Mouse (Mus musculus) Muller cell, postnatal 12 days (primary cell): Measurements from ENCODE around the gene Dync1i2.
A peak's percentile ranks its signal among the peaks of the same experiment; 100 is the strongest.

Experiments used
- DNase-seq: peaks from one replicate; pipeline ENCODE4 v3.0.0-alpha.2; 2015; ENCODE audit errors: inconsistent ontology term

Dync1i2 gene

DNA sequence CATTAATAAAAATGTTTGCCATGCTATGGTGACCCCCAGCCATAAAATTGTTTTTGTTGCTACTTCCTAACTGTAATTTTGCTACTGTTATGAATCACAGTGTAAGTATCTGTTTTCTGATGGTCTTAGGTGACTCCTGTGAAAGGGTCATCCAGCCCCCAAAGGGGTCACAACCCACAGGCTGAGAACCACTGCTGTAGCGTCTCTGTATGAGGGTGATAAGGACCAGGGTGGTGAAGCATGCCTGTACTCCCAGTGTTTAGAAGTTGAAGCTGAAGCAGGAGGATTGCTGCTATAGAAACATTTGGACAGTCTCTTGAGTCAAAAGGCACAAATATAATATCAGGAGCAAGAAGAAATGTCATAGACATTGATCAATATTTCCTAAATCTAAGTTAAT is 57.8 kb downstream of the Dync1i2 start:
- no peak for DNase-seq

GRCm38 (mm10) chr2:71270085-71270484 is 58.6 kb downstream of the Dync1i2 start:
- no peak for DNase-seq

DNA sequence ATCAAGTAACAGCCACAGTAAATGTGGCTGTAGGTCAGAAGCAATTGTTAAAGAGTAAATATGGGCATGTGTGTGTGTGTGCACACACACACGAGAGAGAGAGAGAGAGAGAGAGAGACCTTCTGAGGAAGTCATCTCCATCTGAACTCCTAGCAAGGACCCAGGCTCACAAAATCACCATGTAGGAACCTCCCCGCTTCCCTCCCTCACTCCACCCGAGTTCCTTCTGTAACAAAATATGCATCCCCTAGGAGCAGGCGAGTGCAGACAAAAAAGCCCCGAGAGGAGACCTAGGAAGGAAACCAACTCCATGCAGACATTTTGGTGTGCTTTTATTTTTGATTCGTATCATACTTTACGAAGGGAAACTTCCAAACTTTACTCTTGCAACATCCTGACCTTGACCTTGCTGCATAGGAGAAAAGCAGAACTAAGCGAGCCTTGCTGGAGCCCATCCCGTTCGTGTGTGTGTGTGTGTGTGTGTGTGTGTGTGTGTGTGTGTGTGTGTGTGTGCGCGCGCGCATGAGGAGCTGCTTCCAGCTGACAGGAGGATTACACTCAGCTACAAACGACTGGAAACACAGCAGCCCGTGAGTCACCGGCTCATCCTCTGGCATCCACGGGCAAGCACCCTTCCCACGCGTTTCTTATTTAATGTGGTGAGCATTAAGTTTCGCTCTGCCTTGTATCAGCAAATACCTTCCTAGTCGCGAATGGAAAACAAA is 62.6 kb downstream of the Dync1i2 start:
- DNase-seq: peak; percentile 29

- DNase-seq: no peak
Observed at GRCm38 (mm10) chr2:71275734-71276133, 64.2 kb downstream of the Dync1i2 start.

DNA sequence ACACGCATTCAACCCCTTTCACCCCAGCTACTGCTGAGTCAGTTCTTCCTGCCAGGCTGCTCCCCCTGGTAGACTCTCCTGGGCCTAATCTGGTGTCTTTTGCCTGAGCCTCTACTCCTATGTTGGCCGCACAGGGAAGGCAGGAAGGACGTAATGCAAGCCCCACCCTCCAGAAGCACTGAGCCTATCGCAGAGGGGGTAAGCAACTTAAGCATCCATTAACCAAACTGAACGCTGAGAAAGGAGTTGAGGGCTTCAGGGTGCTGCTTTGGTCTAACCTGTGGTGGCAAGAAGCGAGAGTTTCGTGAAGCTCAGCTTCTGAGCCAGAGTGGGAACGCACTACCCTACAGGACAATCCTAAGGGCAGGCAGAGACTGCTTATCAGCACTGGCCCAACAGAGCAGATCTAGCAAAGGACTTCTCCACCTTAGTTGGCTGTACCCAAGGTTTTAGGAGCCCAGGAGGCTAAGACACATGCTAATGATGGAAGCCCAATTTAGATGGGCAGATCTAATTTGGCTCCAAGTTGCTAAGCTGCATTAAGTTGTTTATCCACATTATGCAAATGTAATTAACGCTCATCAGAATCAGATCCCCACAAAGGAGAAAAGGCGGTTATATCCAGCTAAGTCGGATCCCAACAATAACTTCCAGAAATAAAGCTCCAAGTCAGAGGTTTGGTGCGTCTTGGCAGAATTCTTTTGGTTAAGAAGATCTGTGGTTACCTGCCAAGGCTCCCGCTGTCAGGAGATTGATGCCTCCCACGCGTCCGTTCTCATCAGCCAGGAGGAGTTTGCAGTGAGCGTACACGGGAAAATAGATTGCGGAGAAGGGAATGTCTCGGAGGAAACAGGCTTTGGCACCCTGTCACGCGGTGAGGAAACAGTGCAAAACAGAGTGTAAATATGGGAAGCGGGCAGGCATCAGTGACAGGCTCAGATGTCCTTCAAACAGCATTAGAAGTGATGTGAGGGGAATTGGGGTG is 67.6 kb downstream of the Dync1i2 start:
- peak; percentile 6 for DNase-seq

DNA sequence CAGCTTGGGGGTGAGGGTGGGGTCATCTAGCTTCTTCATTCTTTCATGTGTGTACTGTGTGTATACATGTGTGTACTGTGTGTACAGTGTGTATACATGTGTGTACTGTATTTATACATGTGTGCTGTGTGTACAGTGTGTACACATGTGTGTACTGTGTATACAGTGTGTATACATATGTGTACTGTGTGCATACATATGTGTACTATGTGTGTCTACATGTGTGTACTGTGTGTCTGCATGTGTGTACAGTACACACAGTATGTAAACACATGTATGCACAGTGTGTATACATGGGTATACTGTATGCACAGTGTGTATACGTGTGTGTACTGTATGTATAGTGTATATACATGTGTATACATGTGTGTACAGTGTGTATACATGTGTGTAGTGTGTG is 70.5 kb downstream of the Dync1i2 start:
- DNase-seq: no peak

GRCm38 (mm10) chr2:71290107-71290775 is 78.7 kb downstream of the Dync1i2 start:
- peak; percentile 6 for DNase-seq

GRCm38 (mm10) chr2:71291566-71291965 is 80.1 kb downstream of the Dync1i2 start:
- DNase-seq: no peak

GRCm38 (mm10) chr2:71293983-71294382 is 82.5 kb downstream of the Dync1i2 start:
- DNase-seq: no peak

DNA sequence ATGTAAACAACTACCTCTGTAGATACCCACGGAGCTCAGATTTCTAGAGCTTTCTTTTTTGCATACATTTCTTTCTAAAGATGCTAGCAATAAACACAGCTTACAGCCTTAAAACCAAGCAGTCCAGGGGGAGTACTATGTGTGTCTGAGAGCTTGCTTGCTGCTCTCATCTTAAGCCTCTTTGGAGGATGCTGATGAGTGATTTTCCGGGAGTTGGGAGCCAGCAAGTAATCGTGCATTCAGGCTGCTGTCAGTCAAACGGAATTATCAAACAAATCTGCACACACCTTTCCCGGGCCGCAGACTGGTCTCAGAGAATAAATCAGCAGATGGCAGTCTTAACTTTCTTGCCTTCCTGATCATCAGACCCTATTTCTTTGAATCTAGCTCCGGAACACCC is 83.0 kb downstream of the Dync1i2 start:
- no peak for DNase-seq

GRCm38 (mm10) chr2:71295844-71296243 is 84.3 kb downstream of the Dync1i2 start:
- DNase-seq: no peak

- no peak for DNase-seq
Observed at GRCm38 (mm10) chr2:71297501-71297900, 86.0 kb downstream of the Dync1i2 start.

- no peak for DNase-seq
Observed at GRCm38 (mm10) chr2:71298729-71299128, 87.2 kb downstream of the Dync1i2 start.

DNA sequence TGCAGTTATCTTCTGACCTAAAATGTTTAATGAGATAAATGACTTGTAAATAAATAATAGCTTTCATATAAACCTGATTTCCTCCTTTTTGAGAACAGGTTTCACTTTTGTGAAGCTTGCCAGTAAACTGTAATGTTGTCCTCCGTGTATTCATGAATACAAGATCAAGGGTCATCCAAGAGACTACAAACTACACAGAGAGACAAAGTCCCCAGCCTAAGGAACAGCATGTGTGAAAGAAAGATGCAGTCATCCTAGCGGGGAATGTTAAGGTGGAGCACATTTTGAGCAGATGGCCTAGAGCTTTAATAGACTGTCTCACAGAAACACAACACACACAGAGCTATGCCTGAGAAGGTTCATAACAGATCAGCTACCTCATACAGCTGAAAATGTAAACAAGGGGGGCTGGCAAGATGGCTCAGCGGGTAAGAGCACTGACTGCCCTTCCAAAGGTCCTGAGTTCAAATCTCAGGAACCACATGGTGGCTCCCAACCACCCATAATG is 90.7 kb downstream of the Dync1i2 start:
- DNase-seq: no peak

DNA sequence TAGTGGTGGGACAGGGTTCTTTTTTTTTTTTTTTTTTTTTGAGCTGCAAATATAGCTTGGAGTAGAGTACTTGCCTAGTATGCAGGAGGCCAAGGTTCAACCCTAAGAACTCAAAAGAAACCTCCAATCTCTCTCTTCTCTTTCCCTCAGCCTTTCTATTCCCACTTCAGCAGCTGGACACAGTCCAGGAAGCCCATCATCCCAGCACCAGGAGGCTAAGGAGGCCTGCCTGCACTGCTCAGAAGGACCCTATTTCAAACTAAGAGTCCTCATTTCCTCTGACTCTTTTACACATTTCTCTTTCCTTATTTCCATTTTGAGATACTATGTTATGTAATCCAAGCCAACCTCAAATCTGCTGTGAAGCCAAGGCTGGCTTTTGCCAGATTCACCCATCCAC is 91.7 kb downstream of the Dync1i2 start:
- no peak for DNase-seq

DNA sequence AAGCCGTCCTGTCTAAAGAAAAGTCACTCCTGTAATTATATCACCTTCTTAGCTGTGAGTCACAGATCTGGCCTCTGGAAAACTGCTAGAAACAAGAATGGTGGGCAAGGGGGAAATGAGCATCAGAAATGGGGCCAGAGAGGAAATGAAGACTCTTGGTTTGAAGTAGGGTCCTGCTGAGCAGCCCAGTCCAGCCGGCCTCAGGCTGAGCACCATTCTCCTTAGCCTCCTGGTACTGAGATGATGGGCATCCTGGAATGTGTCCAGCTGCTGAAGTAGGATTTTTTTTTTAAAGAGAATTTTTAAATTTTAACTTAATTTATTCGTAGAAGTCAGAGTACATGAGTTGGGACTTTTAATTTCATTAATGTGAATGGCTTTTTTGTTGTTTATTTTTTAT is 93.3 kb downstream of the Dync1i2 start:
- no peak for DNase-seq

- DNase-seq: no peak
Observed at GRCm38 (mm10) chr2:71306357-71306756, 94.9 kb downstream of the Dync1i2 start.

DNA sequence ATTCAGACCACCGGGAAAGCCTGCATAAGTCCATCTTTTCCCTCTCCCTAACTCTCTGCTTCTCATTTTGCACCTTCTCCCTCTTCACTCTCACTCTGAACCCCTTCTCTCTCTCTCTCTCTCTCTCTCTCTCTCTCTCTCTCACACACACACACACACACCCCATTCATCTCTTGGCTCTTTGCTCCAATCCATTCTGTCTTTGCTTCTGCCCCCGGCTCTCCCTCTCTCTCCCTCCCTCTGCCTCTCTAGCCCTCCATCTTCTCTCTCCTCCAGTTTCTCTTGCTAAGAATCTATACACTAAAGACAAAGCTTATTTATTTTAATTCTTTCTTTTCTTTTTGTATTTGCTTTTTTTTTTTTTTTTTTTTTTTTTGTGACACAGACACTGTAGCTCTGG is 98.2 kb downstream of the Dync1i2 start:
- no peak for DNase-seq

GRCm38 (mm10) chr2:71312067-71312466 is 100.6 kb downstream of the Dync1i2 start:
- no peak for DNase-seq
